Mouse (Mus musculus) CH12.LX (cell line): ENCODE data around the gene Ankrd28. TPM values are rescaled to one million over a fixed set of nuclear protein-coding genes. Genes with fewer than 3 reads are reported as not detected.

Experiments
- DNase-seq: peaks from one replicate; pipeline ENCODE4 v3.0.0-alpha.2; 2013; ENCODE audit errors: extremely low read depth
- H3K27ac ChIP-seq: 2 replicates; pipeline ENCODE4 v1.5.1; 2012; ENCODE audit warnings: low read depth, mild to moderate bottlenecking, control low read depth, moderate library complexity; ENCODE audit not compliant: insufficient read depth
- H3K27me3 ChIP-seq: replicated peaks from 2 replicates; pipeline ENCODE3; 2012; ENCODE audit warnings: inconsistent platforms
- H3K36me3 ChIP-seq, 2 experiments: replicated peaks in 1 of 2; 2 replicates each; pipeline versions ENCODE3 to v1.6.1; 2012; ENCODE audit warnings: inconsistent platforms in 1 of 2, low read length in 1 of 2, mild to moderate bottlenecking in 1 of 2, mixed read lengths in 1 of 2, moderate library complexity in 1 of 2; ENCODE audit not compliant: control insufficient read depth in 1 of 2, insufficient read depth in 1 of 2
- H3K4me1 ChIP-seq, 2 experiments: 2 replicates each; pipeline ENCODE4 v1.6.1; 2012; ENCODE audit warnings: inconsistent platforms in 1 of 2, moderate library complexity in 1 of 2; ENCODE audit not compliant: insufficient read depth in 2 of 2, control insufficient read depth in 1 of 2
- H3K4me2 ChIP-seq: 2 replicates; pipeline ENCODE4 v1.6.1; 2012; ENCODE audit warnings: low read depth, mild to moderate bottlenecking, control low read depth; ENCODE audit not compliant: poor library complexity, insufficient read depth, severe bottlenecking
- H3K4me3 ChIP-seq, 3 experiments: fragments of 150-350 bp in 1 of 3; sonication (generic) in 1 of 3; replicated peaks in 1 of 3; 2 replicates each; pipeline versions ENCODE3 to v1.5.1; 2011 to 2012; ENCODE audit warnings: low read depth in 2 of 3, low read length in 2 of 3, mild to moderate bottlenecking in 2 of 3, moderate library complexity in 2 of 3, control low read depth in 1 of 3, improper control_type of control experiment in 1 of 3, inconsistent platforms in 1 of 3, mixed read lengths in 1 of 3; ENCODE audit not compliant: poor library complexity in 1 of 3
- H3K79me2 ChIP-seq: replicated peaks from 2 replicates; pipeline ENCODE4 v1.6.1; 2012; ENCODE audit warnings: mild to moderate bottlenecking, moderate library complexity; ENCODE audit not compliant: control insufficient read depth, poor library complexity, insufficient read depth, severe bottlenecking; ENCODE audit errors: extremely low read depth
- H3K9ac ChIP-seq: 2 replicates; pipeline ENCODE4 v1.6.1; 2012; ENCODE audit warnings: low read depth, mild to moderate bottlenecking, control low read depth, moderate library complexity; ENCODE audit not compliant: insufficient read depth
- H3K9me3 ChIP-seq: replicated peaks from 2 replicates; pipeline ENCODE3; 2012; ENCODE audit warnings: low read length, inconsistent platforms, mixed read lengths
- CTCF ChIP-seq, 2 experiments: IDR thresholded peaks in 1 of 2; conservative IDR thresholded peaks in 1 of 2; 2 replicates each; pipeline ENCODE4 v1.5.1; 2011 to 2012; ENCODE audit warnings: low read depth in 2 of 2, low read length in 2 of 2, improper control_type of control experiment in 1 of 2, inconsistent platforms in 1 of 2, mild to moderate bottlenecking in 1 of 2, moderate library complexity in 1 of 2
- E2F4 ChIP-seq: IDR thresholded peaks from 2 replicates; pipeline ENCODE4 v1.6.1; 2011; ENCODE audit warnings: low read depth, low read length, improper control_type of control experiment; ENCODE audit not compliant: insufficient replicate concordance
- ETS1 ChIP-seq: conservative IDR thresholded peaks from 2 replicates; pipeline ENCODE4 v1.6.1; 2012; ENCODE audit warnings: low read depth, mild to moderate bottlenecking, inconsistent platforms, low read length, improper control_type of control experiment, moderate library complexity
- GABPA ChIP-seq: IDR thresholded peaks from 2 replicates; pipeline ENCODE4 v1.6.1; 2012; ENCODE audit warnings: low read depth, low read length, improper control_type of control experiment, inconsistent platforms; ENCODE audit not compliant: insufficient replicate concordance
- HCFC1 ChIP-seq: IDR thresholded peaks from 2 replicates; pipeline ENCODE4 v1.6.1; 2012; ENCODE audit warnings: low read depth, mild to moderate bottlenecking, inconsistent platforms, low read length, improper control_type of control experiment
- IRF4 ChIP-seq: IDR thresholded peaks from 2 replicates; pipeline ENCODE4 v1.6.1; 2014; ENCODE audit warnings: low read depth, mild to moderate bottlenecking, inconsistent platforms, low read length, improper control_type of control experiment
- KAT2A ChIP-seq: IDR thresholded peaks from 2 replicates; pipeline ENCODE4 v1.6.1; 2012; ENCODE audit warnings: low read length, improper control_type of control experiment, inconsistent platforms; ENCODE audit not compliant: insufficient replicate concordance
- MAX ChIP-seq: IDR thresholded peaks from 2 replicates; pipeline ENCODE4 v1.6.1; 2011; ENCODE audit warnings: low read length, improper control_type of control experiment
- MEF2A ChIP-seq: IDR thresholded peaks from 2 replicates; pipeline ENCODE4 v1.6.1; 2014; ENCODE audit warnings: low read depth, mild to moderate bottlenecking, inconsistent platforms, low read length, improper control_type of control experiment, borderline replicate concordance
- MYC ChIP-seq: IDR thresholded peaks from 2 replicates; pipeline ENCODE4 v1.6.1; 2011; ENCODE audit warnings: low read depth, mild to moderate bottlenecking, improper control_type of control experiment, low read length
- NELFE ChIP-seq: IDR thresholded peaks from 2 replicates; pipeline ENCODE4 v1.6.1; 2011; ENCODE audit warnings: low read depth, low read length, improper control_type of control experiment
- RAD21 ChIP-seq: IDR thresholded peaks from 2 replicates; pipeline ENCODE4 v1.6.1; 2011; ENCODE audit warnings: low read depth, mild to moderate bottlenecking, low read length, improper control_type of control experiment, moderate library complexity
- SMC3 ChIP-seq: IDR thresholded peaks from 2 replicates; pipeline ENCODE4 v1.6.1; 2011; ENCODE audit warnings: low read depth, low read length, improper control_type of control experiment
- TCF12 ChIP-seq: IDR thresholded peaks from 2 replicates; pipeline ENCODE4 v1.6.1; 2014; ENCODE audit warnings: low read depth, mild to moderate bottlenecking, inconsistent platforms, low read length, improper control_type of control experiment
- UBTF ChIP-seq: IDR thresholded peaks from 2 replicates; pipeline ENCODE4 v1.6.1; 2012; ENCODE audit warnings: low read depth, mild to moderate bottlenecking, inconsistent platforms, low read length, improper control_type of control experiment, moderate library complexity
- USF2 ChIP-seq: conservative IDR thresholded peaks from 2 replicates; pipeline ENCODE4 v1.6.1; 2011; ENCODE audit warnings: low read depth, low read length, improper control_type of control experiment
- ZKSCAN1 ChIP-seq: IDR thresholded peaks from 2 replicates; pipeline ENCODE4 v1.6.1; 2012; ENCODE audit warnings: low read depth, inconsistent platforms, low read length, improper control_type of control experiment, borderline replicate concordance
- dilution Hi-C: fragments of 300-500 bp; cut with MboI; formaldehyde crosslinking; loops from 2 replicates; pipeline ENCODE4 v1.14.3; 2020; ENCODE audit warnings: low sequenced_read_pairs; ENCODE audit not compliant: extremely low pct_unique_long_range_greater_than_20kb, extremely low pct_ligation_motif_present
- in situ Hi-C: fragments of 300-500 bp; cut with MboI; formaldehyde crosslinking; loops from 3 replicates; pipeline ENCODE4 v1.14.3; 2019; ENCODE audit warnings: low sequenced_read_pairs, low pct_ligation_motif_present, low pct_unique_long_range_greater_than_20kb, mixed read lengths
- polyA plus RNA-seq: library from polyadenylated mRNA; unstranded; fragments of >175 nt; gene quantifications from 2 replicates; pipeline ENCODE4 v1.2.1, GENCODE M21; 2012; ENCODE audit warnings: low read depth; ENCODE audit not compliant: insufficient read length
- total RNA-seq, 2 experiments: library from RNA; depleted of rRNA; stranded (reverse); fragments of 300-350 nt in 1 of 2; fragments of >200 nt in 1 of 2; gene quantifications; 2 replicates each; pipeline ENCODE4 v1.2.3; 2012 to 2014

Gene Ankrd28
- total and polyA plus RNA-seq, 3 experiments: 7.3 to 15.0 (median 14.9) TPM

DNA sequence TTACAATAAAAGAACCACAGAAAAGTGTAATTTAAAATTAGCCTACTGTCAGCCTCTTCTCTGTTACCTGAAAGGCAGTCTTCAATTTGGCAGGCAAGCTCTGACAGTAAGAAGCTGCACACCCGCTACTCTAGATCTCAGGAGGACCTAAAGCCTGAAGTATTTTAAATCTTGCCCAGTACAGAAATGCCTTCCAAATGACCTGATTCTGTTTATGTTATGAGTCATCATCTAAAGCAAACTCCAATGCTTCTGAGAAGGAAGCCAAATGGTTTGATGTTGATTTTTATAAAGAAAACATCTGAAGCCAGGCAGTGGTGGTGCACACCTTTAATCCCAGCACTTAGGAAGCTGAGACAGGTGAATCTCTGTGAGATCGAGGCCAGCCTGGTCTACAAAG lies 130.1 kb downstream of the Ankrd28 start:
- no peaks in the 10 kb centered on the region for H3K27me3 ChIP-seq
- H3K27ac ChIP-seq: no peak overlapping the region
- no peak overlapping the region for H3K4me3 ChIP-seq
- H3K4me1 ChIP-seq: peaks cover 11 to 42% of the 10 kb centered on the region in 2 experiments
- peaks cover 5 to 53% of the 10 kb centered on the region in 2 experiments for H3K36me3 ChIP-seq
- no peaks in the 10 kb centered on the region for H3K9me3 ChIP-seq
- in situ Hi-C loops (loop anchor here (5.0 kb wide), 1 partner anchor 37 kb away; no protein-coding TSS in a partner anchor), dilution Hi-C loops (no loop called here)
- DNase-seq: no peak
- TF ChIP-seq MEF2A (no peak), MAX (no peak), CTCF (conservative IDR thresholded peaks at IDR 0.05 in 1 of 2, IDR thresholded peaks at IDR 0.05 in 1 of 2; ENCODE audit: low read depth in 2 of 2, low read length in 2 of 2) (no peak), UBTF (no peak), TCF12 (no peak), USF2 (no peak), KAT2A (no peak), HCFC1 (no peak), NELFE (no peak), ZKSCAN1 (no peak), IRF4 (no peak), GABPA (no peak)
- H3K79me2 ChIP-seq: no peaks in the 10 kb centered on the region; the same call in 1 of the 2 replicates
- no peak overlapping the region for H3K9ac ChIP-seq
- H3K4me2 ChIP-seq: no peak overlapping the region

DNA sequence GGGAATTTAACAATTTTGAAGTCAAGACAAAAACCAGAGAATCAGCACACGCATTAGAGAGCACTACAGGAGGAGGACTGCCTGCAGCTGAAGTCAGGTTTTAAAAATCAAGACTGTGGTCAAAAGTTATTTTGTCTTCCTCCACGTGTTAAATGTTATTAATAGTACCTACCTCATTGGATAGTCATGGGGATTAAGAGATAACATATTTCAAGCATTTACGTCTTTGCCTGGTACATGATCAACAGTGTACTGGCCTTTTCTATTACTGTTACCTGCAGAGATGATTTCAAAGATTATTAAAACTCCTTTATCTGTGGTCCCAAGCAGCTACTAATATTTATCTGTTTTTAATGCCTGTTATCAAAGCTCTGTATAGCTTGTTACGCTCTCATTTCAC lies 132.7 kb downstream of the Ankrd28 start:
- no peak overlapping the region for H3K4me2 ChIP-seq
- no peak overlapping the region for H3K4me3 ChIP-seq
- DNase-seq: no peak
- TF ChIP-seq USF2: no peak
- no peak for TF ChIP-seq ETS1
- TF ChIP-seq RAD21: no peak
- TF ChIP-seq MEF2A: no peak
- TF ChIP-seq TCF12: no peak
- TF ChIP-seq E2F4: no peak
- TF ChIP-seq SMC3: no peak
- no peak for TF ChIP-seq MYC
- in situ Hi-C loops: no loop called here
- H3K4me1 ChIP-seq: peaks cover 13 to 51% of the 10 kb centered on the region in 2 experiments
- H3K79me2 ChIP-seq: no peaks in the 10 kb centered on the region; the same call in 1 of the 2 replicates
- H3K36me3 ChIP-seq: peaks cover 5 to 35% of the 10 kb centered on the region in 2 experiments
- no peaks in the 10 kb centered on the region for H3K27me3 ChIP-seq
- no peak overlapping the region for H3K9ac ChIP-seq
- dilution Hi-C loops: no loop called here
- no peaks in the 10 kb centered on the region for H3K9me3 ChIP-seq
- no peak overlapping the region for H3K27ac ChIP-seq
